Mouse (Mus musculus) spleen, postnatal 10 days (tissue): ENCODE data around the gene Plekha1.

Experiments used
- DNase-seq, 2 experiments: peaks; one replicate each; pipeline ENCODE4 v3.0.0; 2021 to 2022; ENCODE audit warnings: low spot score in 2 of 2

Gene Plekha1

DNA sequence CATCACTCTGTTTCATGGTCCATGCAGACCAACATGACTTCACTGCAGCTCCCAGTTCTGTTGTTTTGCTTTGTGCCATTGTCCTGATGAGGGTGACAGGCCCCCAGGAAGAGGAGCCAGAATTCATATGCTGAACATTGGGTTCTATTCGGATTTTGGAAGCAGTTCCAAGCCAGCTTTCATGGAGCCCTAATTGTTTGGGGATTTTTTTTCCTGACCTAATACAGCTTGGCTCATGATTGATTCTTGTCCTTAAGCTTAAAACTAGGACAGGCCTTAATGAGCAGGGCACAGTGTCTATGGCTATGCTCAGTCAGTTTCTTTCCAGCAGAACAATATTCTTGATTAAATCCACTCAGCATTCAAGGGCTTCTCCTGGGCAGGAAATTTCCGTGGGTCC is 52.7 kb downstream of the Plekha1 start:
- no peak for DNase-seq

DNA sequence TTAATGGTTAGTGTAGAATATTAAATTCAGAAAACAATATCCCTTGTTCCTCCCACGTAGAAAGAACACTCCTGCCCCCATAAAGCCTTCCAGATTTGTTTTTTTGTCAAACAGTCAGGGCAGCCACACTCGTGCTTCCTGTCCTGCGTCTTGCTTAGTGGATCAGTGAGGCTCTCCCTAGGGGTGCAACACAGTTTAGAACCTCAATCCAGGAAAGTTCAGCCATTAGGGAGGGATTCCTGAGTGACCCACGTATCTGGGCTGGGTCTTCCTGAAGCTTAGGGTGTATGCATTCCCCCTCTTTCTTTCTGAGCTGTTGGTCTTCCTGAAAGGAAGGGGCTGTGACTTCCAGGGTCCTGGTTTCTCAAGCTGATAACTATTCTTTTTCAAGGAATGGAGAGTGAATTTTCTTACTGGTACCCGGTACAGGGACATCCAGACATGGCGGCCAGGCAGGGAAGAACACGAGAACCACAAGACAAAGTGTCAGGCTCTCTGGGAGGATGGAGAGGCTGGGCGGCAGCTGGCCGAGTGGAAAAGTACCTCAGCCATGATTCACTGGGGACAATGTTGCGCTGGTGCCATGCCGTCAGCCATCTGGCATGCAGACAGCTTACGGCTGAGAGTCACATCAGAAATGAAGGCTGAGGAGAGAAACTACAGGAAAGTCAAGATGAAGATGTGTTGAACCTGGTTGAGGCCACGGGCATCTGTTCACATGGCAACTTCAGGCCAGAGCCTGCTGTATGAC is 57.6 kb downstream of the Plekha1 start:
- DNase-seq, result no peak

DNA sequence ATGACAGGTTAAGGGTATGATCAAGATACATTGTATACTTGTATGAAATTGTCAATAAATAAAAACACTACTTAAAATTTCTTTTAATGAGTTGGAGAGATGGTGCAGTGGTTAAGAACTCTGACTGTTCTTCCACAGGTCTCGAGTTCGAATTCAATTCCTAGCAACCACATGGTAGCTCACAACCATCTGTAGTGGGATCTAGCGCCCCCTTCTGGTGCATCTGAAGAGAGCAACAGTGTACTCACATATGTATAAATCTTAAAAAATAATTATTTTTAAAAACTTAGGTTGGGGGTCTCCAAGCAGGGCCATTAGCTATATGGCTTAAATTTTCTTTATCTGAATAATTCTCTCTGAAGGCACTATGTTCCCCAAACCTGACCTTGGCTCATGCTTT is 64.8 kb downstream of the Plekha1 start:
- DNase-seq, result no peak

DNA sequence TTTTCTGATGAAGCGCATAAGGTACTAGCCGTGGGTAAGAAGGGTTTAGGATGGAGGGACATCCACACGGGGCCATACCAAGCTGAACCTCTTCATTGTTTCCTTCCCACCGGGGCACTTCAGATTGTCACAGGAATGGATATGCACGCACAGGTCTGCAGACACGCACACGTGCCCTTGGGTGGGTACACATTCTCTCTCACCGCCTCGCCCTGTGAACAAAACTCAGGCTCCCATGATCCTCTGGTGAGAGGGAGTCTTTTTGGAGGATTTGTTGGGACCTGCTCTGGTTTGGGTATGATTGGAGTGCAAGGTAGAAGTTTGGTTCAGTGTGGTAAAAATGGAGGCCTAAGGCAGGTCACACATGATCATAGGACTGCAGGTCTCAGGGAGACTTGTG is 67.4 kb downstream of the Plekha1 start:
- no peak for DNase-seq

DNA sequence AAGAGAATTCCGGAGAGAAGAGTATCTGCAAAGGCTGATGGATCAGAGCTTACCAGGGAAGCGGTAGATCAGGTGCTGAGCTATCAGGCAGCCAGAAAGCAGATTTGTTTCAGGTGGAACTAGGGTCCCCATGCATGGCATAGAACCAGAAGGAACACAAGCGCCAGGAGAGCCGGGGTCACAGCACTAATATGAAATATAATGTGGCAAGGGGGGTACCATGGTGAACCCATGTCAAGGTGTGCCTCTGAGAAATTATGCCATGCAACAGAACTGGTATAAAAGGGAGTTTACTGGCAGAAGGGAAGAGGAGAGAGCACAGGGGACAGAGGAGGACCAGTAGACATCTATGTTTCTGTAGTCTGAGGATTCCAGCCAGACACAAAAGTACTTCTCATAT is 69.1 kb downstream of the Plekha1 start:
- no peak for DNase-seq

DNA sequence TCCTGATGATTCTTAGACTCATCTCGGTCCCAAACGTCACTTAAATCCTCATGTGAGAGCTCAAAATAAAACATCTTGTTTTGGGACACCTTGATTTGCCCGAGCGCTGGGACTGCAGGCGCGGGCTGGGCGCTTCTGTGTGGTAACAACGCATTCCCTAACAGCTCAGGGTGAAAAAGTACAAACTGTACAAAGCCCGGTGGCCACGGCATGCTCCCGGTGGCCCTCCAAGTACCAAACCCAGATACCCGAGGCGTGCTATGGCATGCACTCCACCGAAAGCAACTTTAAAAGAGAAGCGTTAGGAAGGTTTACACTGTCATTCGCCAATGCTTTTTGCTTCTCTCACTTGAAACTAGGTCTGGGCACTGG is 69.9 kb downstream of the Plekha1 start:
- DNase-seq, result no peak

DNA sequence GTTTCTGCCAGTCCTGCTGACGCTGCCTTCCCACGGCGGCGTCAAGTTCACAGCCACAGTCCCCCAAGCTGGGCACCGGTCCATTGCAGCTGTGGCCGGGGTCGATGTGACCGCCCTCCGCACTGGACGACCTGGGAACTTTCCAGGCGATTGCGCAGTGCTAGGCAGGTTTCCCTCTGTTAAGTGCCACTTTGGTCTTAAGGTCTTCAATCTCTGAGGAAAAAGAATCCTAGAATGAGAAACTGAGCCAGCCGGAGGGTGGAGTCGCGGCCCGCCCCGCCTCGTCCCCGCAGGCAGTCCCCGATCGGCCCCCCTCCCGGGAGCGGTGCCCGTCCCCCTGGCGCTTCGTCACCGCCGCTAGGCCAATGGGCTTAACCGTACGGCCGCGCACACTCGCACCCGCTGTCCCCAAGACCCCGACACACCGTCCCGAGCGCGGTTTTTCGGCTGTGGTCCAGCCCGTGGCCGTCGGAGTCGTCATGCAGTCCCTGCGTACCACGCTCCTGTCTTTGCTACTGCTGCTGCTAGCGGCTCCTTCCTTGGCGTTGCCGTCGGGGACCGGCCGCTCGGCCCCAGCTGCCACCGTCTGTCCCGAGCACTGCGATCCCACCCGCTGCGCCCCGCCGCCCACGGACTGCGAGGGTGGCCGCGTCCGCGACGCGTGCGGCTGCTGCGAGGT is 70.4 kb downstream of the Plekha1 start, which contains the start of gene Htra1:
TSS of gene Htra1 (plus strand) at position 319 of the 679 bp plus-strand sequence.
- peak in 1 of 2 experiments; percentile 30 for DNase-seq

DNA sequence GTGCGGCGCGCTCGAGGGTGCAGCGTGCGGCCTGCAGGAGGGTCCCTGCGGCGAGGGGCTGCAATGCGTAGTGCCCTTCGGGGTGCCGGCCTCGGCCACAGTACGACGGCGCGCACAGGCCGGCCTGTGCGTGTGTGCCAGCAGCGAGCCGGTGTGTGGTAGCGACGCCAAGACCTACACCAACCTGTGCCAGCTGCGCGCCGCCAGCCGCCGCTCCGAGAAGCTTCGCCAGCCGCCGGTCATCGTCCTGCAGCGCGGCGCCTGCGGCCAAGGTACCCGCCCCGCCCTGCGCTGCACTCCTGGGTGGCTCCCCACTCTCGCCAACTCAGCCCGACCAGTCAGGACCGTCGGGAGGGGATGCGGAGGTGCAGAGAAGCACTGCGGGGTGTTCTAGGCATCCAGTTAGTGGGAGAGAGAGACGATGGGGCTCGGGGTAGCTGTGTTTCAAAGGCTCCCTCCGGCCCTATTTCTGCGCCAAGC is 71.0 kb downstream of the Plekha1 start:
- no peak for DNase-seq

DNA sequence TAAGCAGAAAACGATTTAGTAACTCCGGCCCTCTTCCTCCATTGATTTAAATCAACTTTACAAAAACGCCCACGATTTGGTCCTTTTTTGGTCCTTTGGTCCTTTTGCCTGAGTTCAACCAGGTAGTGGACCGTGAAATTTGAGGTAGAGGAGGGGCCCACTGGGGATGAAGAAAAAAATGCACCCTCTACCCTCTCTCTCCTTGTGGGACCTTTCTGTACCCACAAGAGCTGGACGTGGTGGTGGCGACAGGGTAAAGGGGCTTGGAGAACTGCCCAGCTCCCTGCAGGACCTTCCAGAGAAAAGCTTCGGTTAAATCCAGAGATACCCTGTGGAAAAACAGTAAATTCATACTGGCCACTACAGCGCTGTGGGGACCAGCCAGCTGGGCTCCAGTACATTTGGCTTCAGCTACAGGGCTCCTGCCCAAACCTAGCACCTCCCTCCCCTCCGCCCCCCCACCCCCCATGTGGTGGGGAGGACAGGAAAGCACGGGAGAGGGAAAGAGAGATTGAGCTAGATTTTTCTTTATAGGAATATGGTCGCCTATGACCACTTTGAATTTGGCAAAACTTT is 71.8 kb downstream of the Plekha1 start:
- DNase-seq, result no peak

DNA sequence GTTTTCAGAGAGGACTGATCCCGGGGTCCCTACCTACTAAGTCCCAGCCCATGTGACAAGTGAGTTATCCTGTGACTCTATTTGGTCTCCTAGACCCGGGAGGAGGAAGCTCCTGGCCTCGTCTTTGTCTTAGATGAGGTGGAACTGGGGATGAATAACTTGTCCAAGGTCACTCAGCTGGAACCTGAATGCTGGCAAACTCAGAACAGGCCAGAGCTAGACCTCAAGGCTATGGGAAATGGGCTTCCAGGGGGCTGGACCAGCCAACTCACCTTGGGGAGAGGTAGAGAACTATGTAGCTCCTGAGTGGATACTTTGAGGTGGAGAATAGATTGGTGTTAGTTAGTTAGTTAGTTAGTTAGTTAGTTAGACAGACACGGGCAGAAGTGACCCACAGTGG is 72.4 kb downstream of the Plekha1 start:
- no peak for DNase-seq

DNA sequence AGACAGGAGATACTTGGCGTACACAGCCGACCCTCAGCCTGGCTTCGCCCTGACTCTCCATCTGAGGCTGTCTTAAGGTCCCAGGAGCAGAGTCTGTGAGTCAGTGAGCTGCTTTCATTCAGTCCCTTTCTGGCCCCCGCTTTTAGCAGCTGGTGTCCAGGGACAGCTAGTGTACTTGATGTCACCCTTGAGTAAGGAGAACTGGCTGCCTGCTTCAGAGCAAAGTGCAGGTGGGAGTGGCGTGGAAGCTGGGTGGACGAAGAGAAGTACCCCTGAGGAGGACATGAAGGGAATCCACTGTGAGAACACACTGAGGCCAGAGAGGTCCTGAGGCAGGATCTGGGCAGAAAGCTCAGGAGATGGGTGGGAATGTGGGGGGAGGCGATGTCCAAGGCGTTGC is 73.3 kb downstream of the Plekha1 start:
- no peak for DNase-seq

DNA sequence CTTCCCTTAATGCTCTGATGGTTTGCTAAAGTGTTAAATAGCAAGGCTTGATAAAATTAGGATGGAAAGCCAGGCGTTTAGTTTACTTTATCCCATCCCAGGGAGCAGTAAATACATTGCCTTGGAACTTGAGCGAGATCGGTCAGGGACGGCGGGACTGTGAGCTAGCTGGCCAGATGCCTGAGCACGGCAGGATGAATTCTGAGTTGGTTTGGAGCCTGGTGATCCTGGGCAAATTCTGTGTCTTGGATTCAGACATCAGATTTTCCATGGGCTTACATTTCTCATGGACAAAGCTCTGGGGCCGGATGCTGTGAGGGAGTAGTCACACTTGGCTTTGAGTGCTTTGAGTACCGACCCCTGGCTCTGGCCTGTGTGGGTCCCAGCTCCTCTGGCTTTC is 75.2 kb downstream of the Plekha1 start:
- no peak for DNase-seq

DNA sequence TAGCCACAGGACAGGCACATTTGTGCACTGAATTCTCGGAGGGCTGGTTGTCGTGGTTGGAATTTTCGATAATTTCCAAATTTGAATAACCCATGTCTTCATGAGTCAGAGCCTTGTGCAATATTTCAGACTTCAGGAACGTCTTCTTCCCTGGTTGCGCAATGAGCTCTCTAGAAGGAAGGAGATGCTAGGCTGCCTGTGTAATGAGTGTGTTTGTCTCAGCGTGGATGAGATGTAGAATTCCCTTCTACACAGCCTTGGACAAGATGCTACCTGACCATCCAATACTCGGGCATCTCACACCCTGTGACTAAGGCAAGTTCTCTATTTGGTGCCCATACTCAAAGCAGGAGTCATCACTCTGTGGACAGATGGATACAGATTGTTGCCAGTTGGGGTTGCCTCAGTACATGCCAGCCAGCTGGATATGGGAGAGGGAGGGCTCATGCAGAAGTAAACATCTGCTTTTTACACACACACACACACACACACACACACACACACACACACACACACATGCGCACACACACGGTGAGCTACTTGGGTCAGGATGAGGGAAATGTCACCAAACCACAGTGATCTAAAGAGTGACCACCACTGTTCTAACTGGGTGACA is 77.8 kb downstream of the Plekha1 start:
- DNase-seq, result no peak

DNA sequence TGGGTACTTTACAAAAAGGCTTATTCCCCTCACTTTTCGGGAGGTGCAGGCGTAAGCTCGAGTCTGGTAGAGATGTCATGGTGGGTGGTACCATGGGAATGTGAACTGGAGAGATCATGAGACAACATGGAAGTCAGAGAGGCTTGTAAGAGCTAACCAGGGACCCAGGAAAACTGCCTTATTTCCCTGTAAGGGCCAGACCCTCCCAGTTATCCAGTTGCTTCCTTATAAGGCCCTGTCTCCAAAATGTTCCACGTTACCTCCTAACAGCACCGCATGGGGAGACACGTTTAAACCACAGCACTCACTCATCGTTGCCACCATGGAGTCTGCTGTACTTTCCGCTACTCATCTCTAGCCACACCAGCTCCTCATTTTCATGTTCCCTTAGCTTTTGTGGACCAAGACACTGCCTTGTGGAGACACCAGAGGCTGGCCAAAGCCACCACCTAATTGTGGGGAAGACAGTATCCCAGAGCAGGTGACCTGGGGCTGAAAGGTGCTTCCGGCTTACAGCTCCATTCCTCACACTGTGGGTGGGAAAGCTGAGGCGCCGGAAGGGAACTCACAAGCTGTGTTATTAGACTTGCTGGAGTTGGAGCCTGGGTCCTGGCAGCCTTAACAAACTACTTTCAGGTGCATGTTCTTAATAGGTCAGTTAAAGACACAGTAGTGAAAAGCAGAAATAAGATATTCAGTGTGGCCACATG is 79.4 kb downstream of the Plekha1 start:
- no peak for DNase-seq

DNA sequence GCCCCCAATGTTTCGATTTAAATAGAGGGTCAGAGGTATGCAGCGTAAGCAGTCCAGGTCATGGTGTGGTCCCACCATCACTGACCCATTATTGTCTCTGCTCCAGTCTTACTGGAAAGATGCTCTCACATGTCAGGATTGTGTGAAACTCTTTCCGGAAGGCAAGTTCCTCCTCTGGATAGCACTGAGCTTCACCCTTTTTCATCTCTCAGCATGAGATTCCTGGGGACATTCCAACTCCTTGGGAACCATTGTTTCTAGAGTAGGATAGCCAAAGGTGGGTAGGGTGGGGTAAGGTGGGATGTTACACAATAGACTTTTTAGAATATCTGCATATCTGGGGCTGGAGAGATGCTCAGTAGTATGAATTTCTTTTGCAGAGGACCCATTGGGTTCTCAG is 80.2 kb downstream of the Plekha1 start:
- no peak for DNase-seq

DNA sequence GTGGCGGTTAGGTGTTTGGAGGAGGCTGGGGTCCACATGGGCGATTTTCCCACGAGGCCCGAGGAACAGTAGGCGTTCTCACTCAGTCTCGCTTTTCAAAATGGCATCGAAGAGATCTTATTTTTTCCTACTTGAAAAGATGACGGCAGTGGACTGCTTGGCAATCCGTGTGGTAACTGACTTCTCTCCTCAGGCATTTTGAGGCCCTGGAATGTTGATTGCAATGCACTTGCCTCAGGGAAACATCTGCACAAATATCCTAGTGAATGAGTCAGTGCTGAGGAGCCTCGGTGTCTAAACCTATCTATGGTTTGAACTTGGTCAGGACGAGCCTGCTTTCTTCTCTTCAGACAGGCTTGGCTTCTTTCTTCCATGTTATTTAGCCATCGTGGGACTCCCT is 80.7 kb downstream of the Plekha1 start:
- no peak for DNase-seq

DNA sequence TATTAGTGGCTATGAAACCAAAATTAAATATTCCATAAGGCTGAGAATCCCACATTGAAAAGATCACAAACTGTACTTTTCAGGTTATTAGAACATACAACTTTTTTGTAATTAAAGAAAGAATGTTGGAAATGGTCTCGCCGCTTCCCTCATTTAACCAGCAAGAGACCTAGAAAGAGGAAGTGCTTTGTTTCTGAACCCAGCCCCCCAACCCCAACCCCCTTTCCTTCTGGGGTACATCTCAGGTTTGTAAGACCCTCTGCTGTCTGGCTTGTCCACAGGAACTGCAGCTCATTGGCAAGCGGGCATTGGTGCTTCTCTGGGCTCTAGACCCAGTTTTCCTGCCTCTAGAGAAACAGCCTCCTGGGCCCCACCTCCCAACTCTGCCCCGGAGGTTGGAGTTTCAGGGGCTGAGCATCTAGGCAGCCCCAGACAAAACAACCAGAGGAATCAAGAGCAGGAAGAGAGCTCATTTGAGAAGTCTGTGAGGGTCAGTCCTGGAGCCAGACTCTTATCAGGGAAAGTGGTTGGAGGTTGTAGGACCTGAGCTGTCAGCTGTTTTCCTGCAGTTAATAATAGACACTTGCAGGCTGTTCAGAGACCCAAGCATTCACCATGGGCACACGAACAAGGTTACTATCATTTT is 83.1 kb downstream of the Plekha1 start:
- no peak for DNase-seq

DNA sequence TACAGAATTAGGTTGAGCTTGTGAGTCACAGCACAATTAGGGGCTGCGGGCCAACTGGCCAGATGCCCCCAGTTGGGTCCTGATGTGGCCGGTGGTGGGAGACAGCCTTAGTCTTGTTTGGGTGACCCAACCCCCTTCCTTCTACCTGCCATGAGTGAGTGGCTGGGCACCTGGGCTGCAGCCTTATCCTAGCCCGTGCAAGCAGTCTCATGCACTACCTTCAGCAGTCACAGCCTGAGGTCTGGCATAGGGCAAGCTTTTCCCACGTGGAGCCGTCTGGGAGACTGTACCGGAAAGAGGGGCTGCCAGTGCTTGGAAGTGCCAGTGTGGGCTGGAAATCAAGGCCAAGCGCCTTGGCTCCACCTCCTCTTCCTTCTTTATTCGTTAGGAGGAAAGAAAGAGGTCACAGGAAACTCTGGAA is 83.8 kb downstream of the Plekha1 start:
- no peak for DNase-seq

DNA sequence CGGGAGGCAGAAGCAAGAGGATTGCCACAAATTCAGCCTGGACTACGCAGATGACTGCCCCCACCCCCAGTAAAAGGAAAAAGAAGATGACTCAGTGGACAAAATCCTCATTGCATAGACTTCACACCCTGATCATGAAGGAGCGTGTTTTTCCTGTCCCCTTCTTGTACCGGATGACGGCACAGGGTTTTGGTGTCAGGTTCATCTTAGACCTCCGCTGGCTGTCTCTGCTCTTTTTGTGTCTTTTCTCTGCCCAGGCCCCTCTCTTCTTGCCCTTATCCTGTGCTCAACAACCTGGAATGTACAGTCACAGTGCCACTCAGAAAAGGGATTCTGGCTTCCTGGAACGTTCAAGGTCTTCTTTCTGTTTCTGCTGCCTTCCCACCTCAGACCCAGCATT is 84.9 kb downstream of the Plekha1 start:
- DNase-seq, result no peak

DNA sequence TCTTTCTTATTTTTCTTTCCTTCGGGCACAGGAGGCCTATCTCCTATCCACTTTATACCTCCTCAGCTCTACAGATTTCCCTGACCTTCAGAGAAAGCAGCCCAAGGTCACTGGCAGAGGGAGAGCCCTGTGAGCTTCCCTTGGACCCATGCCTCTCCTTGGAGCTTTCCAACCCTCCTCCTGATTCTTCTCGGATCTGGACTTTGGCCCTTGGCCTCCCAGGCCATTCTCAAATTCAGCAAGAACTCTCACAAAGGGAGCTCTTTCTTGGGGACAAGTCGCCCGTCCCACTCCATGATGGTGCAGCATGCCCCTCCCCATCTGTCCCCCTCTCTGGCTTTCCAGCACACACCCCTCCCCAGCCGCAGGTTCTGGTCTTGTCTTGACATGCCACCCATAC is 85.4 kb downstream of the Plekha1 start:
- DNase-seq, result no peak

DNA sequence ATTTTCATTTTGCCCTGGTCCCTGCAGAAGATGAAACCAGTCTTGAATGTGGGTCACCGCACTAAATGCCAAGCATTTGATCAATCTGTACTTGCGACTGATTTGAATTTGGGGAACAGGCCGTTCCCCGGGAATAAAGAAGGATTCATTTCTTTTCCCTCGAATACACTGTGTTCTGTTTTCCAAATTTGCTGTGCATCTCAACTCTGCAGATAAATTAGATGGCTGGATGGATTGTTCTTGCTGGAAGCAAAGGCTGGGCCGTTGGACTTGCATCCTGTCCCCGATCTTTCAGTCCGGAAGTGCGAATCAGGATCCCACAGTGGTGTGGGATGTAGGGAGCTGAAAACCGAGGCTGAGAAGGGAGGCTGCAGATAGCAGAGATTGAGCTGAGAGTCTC is 87.8 kb downstream of the Plekha1 start:
- DNase-seq, result no peak
